Mouse (Mus musculus) liver, adult 2 months (tissue): ENCODE data around the gene Zfp654. TPM values are rescaled to one million over a fixed set of nuclear protein-coding genes. Genes with fewer than 3 reads are reported as not detected.
"Not testable (repeated sequence)": the region's sequence is repeated elsewhere in the genome, so short reads cannot be mapped to it uniquely, and the experiment has no call there.

Experiments used
- DNase-seq: peaks from one replicate; pipeline ENCODE4 v3.0.0-alpha.2; 2011; ENCODE audit warnings: low read depth, low spot score; ENCODE audit errors: extremely low read depth
- H3K27ac ChIP-seq: fragments of 200-500 bp; replicated peaks from 2 replicates; pipeline ENCODE4 v1.5.1; 2012; ENCODE audit warnings: low read depth, mild to moderate bottlenecking, control low read depth, inconsistent platforms, low read length; ENCODE audit not compliant: insufficient read depth
- H3K27me3 ChIP-seq: fragments of 200-500 bp; 2 replicates; pipeline ENCODE4 v1.6.1; 2012; ENCODE audit warnings: mild to moderate bottlenecking, moderate library complexity, low read length, inconsistent platforms; ENCODE audit not compliant: control insufficient read depth, insufficient read depth
- H3K36me3 ChIP-seq: fragments of 200-500 bp; 2 replicates; pipeline ENCODE4 v1.6.1; 2012; ENCODE audit warnings: low read length, inconsistent platforms; ENCODE audit not compliant: control insufficient read depth, insufficient read depth
- H3K4me1 ChIP-seq: fragments of 200-500 bp; 2 replicates; pipeline ENCODE4 v1.6.1; 2011; ENCODE audit warnings: low read length; ENCODE audit not compliant: control insufficient read depth, insufficient read depth
- H3K4me3 ChIP-seq: fragments of 200-500 bp; 2 replicates; pipeline ENCODE4 v1.5.1; 2011; ENCODE audit warnings: low read depth, mild to moderate bottlenecking, control low read depth, low read length, moderate library complexity; ENCODE audit not compliant: insufficient read depth
- H3K79me2 ChIP-seq: fragments of 200-500 bp; 2 replicates; pipeline ENCODE4 v1.6.1; 2012; ENCODE audit warnings: inconsistent platforms, mild to moderate bottlenecking, low read length, moderate library complexity; ENCODE audit not compliant: control insufficient read depth, insufficient read depth
- H3K9ac ChIP-seq: fragments of 200-500 bp; 2 replicates; pipeline ENCODE4 v1.6.1; 2012; ENCODE audit warnings: low read depth, mild to moderate bottlenecking, control low read depth, inconsistent platforms, low read length
- CTCF ChIP-seq: fragments of 200-500 bp; IDR thresholded peaks from 2 replicates; pipeline ENCODE4 v1.5.1; 2011; ENCODE audit warnings: low read depth, low read length, control low read depth
- POLR2A ChIP-seq: fragments of 200-500 bp; IDR thresholded peaks from 2 replicates; pipeline ENCODE4 v1.6.1; 2011; ENCODE audit warnings: low read length, control low read depth; ENCODE audit not compliant: insufficient read depth; ENCODE audit errors: extremely low read depth
- WGBS: fragments of 180-500 bp; shearing (Covaris S2); methylation state at CpG from one replicate; pipeline ENCODE4 v1.1.7; 2018; 5-methylcytosine and 5-hydroxymethylcytosine counted together
- polyA plus RNA-seq: library from polyadenylated mRNA; depleted of rRNA; stranded (reverse); fragments of >200 nt; gene quantifications from 2 replicates; pipeline ENCODE4 v1.2.3, GENCODE M21; 2012
- total RNA-seq: library from RNA; depleted of rRNA; stranded (reverse); fragments of >200 nt; gene quantifications from 2 replicates; pipeline ENCODE4 v1.2.3, GENCODE M21; 2014

Gene Zfp654
- total and polyA plus RNA-seq, 2 experiments: 0.65 to 9.7 TPM

DNA sequence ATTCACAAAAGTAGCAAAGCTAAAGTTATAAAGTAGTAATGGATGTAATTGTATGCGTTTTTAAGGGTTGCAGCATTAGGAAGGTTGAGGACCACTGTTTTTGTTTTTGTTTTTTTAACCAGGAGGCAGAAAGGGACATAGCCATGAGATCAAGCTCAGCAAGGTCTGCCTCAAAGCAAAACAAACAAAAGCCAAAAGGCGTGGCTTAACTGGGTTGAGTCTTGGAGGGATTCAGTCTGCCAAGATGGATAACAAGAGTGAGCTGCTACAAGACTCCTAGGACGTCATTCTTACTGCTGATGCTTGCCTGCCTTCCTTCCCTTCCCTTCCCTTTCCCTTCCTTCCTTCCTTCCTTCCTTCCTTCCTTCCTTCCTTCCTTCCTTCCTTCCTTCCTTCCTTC lies 20.8 kb upstream of the Zfp654 start:
- H3K4me1 ChIP-seq: no peaks in the 10 kb centered on the region; the same call in 1 of the 2 replicates
- no peaks in the 10 kb centered on the region for H3K79me2 ChIP-seq
- no peak overlapping the region for H3K27ac ChIP-seq
- WGBS: 40% methylated on average over 3 of the region's 3 CpGs
- H3K9ac ChIP-seq: no peak overlapping the region
- H3K36me3 ChIP-seq: no peaks in the 10 kb centered on the region
- DNase-seq: no peak
- no peak overlapping the region for H3K4me3 ChIP-seq
- H3K27me3 ChIP-seq: no peaks in the 10 kb centered on the region
- TF ChIP-seq POLR2A (no peak), CTCF (no peak)

DNA sequence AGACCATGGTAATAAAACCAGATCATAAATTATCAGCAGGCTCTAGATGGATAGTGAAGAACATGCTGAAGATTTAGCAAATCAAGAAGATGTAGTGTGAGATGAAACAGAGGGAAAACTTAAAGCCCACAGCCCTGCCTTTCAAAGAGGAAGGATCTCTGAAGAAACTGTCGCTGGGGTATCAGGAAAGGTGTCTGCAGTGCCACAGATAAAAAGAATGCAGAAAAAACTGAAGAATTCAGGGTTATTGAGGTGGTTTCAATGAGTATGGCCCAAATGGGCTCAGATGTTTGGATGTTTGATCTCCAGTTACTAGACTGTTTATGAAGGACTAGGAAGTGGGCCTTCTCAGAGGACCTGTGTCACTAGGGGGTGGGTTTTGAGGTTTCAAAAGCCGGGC lies 18.2 kb upstream of the Zfp654 start:
- Histone ChIP-seq H3K4me1 (no peaks in the 10 kb centered on the region; the same call in 1 of the 2 replicates), H3K4me3 (no peak overlapping the region), H3K79me2 (no peaks in the 10 kb centered on the region), H3K27ac (no peak overlapping the region), H3K36me3 (no peaks in the 10 kb centered on the region), H3K27me3 (no peaks in the 10 kb centered on the region), H3K9ac (no peak overlapping the region)
- TF ChIP-seq CTCF (no peak), POLR2A (no peak)
- DNase-seq: no peak
- WGBS: 93% methylated on average over 2 of the region's 2 CpGs

- no peak overlapping the region for H3K9ac ChIP-seq
- TF ChIP-seq CTCF (no peak), POLR2A (no peak)
- no peaks in the 10 kb centered on the region for H3K27me3 ChIP-seq
- no peaks in the 10 kb centered on the region for H3K79me2 ChIP-seq
- H3K4me1 ChIP-seq: no peaks in the 10 kb centered on the region; the same call in 1 of the 2 replicates
- no peaks in the 10 kb centered on the region for H3K36me3 ChIP-seq
- 73% methylated on average over 6 of the region's 6 CpGs for WGBS
- H3K4me3 ChIP-seq: no peak overlapping the region
- no peak for DNase-seq
- no peak overlapping the region for H3K27ac ChIP-seq
Observed at GRCm38 (mm10) chr16:64868613-64869012, 17.2 kb upstream of the Zfp654 start.

GRCm38 (mm10) chr16:64865841-64866240 lies 14.4 kb upstream of the Zfp654 start:
- not testable (repeated sequence) for H3K27ac ChIP-seq, H3K27me3 ChIP-seq, H3K9ac ChIP-seq, H3K36me3 ChIP-seq, DNase-seq, H3K79me2 ChIP-seq, H3K4me3 ChIP-seq, H3K4me1 ChIP-seq
- 91% methylated on average over 8 of the region's 8 CpGs for WGBS

DNA sequence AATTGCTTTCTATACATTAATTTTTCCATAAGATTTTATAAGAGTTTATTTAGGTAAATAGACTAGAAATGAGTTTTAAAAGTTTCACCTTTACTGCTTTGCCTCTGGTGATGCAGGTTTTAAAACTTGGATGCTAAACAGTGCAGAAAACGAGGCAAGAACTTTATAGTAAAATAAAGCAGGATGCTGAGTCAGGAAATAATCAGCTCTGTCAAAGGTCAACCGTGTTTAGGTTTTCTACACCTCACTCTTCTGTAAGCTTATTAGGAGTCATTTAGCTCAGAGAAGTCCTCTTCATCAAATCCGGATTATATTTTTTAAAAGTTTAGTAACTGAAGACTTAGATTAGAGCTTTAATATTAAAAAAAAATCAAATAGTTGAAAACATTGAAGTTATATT lies 5.5 kb upstream of the Zfp654 start:
- no peak overlapping the region for H3K4me3 ChIP-seq
- no peak overlapping the region for H3K27ac ChIP-seq
- H3K9ac ChIP-seq: no peak overlapping the region
- peaks cover 3% of the 10 kb centered on the region; the same call in 1 of the 2 replicates for H3K79me2 ChIP-seq
- no peak for DNase-seq
- H3K36me3 ChIP-seq: peaks cover 25% of the 10 kb centered on the region
- TF ChIP-seq CTCF: no peak
- TF ChIP-seq POLR2A: no peak
- H3K4me1 ChIP-seq: peaks cover 11% of the 10 kb centered on the region
- WGBS: 71% methylated on average over 3 of the region's 3 CpGs
- no peaks in the 10 kb centered on the region for H3K27me3 ChIP-seq

DNA sequence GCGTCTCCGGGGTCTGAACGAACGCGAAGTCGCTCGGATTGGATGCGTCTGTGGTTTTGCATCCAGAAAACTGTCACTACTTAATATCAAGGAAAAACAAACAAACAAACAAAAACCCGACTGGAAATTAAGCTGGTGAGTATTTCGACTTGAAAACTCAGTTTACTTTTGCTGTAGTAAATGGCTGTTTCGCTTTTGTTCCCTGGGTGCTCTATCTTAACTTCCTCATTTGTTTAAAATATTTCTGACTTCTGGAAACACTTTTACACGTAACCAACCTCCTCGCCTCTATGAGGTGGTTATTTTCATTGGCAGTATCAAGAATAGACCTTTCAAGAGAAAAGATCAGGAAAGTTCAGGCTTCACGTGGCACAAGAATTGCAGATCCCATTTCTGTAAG lies 1.4 kb upstream of the Zfp654 start:
- WGBS: 1% methylated on average over 14 of the region's 14 CpGs
- peak overlapping the region; percentile 88 for H3K27ac ChIP-seq
- H3K79me2 ChIP-seq: peaks cover 12% of the 10 kb centered on the region; the same call in 1 of the 2 replicates
- TF ChIP-seq CTCF: no peak
- 0 out of 2 replicates have a peak, but pooled peaks have one; percentile 0 for TF ChIP-seq POLR2A
- H3K27me3 ChIP-seq: no peaks in the 10 kb centered on the region
- peaks cover 11% of the 10 kb centered on the region for H3K4me1 ChIP-seq
- H3K36me3 ChIP-seq: peaks cover 25% of the 10 kb centered on the region
- no peak for DNase-seq
- peak overlapping the region; percentile 93 for H3K9ac ChIP-seq
- H3K4me3 ChIP-seq: peak overlapping the region; percentile 95
